In genomic region chr4:123183239-123184056, GRCm38 (mm10) we compare ENCODE assay signal across 8 mouse cellular contexts. TPM values are rescaled to one million over a fixed set of nuclear protein-coding genes. Genes with fewer than 3 reads are reported as not detected.
A peak's percentile ranks its signal among the peaks of the same experiment; 100 is the strongest.
DNase-seq lines count a peak whose midpoint lies in the region; ATAC-seq and TF ChIP-seq lines count a peak whose summit lies in the region.

No protein-coding gene starts in this region.

- H3K27ac ChIP-seq in cerebellum, adult 2 months (ENCODE audit: insufficient read depth, low read length) = no peak overlapping the region
- H3K27ac ChIP-seq in layer of hippocampus, adult 2 months = peak overlapping the region; percentile 97
- no peak overlapping the region for H3K27ac ChIP-seq in liver, postnatal 0 days (ENCODE audit: low read depth)
- H3K27ac ChIP-seq in neural tube, embryonic 13.5 days (replicated peaks) = no peak overlapping the region
- H3K27ac ChIP-seq in stomach, embryonic 16.5 days (ENCODE audit: low read length) = no peak overlapping the region

- TF ChIP-seq CTCF in E14TG2a.4 (conservative IDR thresholded peaks at IDR 0.05; ENCODE audit: low read length) = no peak
- no peak for TF ChIP-seq CTCF in cerebellum, adult 2 months (IDR thresholded peaks at IDR 0.05; ENCODE audit: borderline replicate concordance, insufficient read depth, low read depth, low read length)
- TF ChIP-seq CTCF in layer of hippocampus, adult 2 months (conservative IDR thresholded peaks at IDR 0.05) = 0 out of 2 replicates have a peak, but pooled peaks have one; percentile 6
- no peak for TF ChIP-seq CTCF in liver, postnatal 0 days (IDR thresholded peaks at IDR 0.05; ENCODE audit: low read depth)

- WGBS in cerebellum, adult 2 months = 12% methylated on average over 44 of the region's 44 CpGs
- WGBS in liver, postnatal 0 days (ENCODE audit: insufficient replicate concordance) = 10% methylated on average over 43 of the region's 44 CpGs
- WGBS in neural tube, embryonic 13.5 days = 10% methylated on average over 44 of the region's 44 CpGs
- 10% methylated on average over 44 of the region's 44 CpGs for WGBS in stomach, embryonic 16.5 days

- H3K4me1 ChIP-seq in E14TG2a.4 (replicated peaks; ENCODE audit: low read depth, low read length) = peaks cover 20% of the 10 kb centered on the region
- no peaks in the 10 kb centered on the region; the same call in 1 of the 2 replicates for H3K4me1 ChIP-seq in cerebellum, adult 2 months (ENCODE audit: control insufficient read depth, insufficient read depth, low read length)
- H3K4me1 ChIP-seq in liver, postnatal 0 days (ENCODE audit: insufficient read depth) = peaks cover 13% of the 10 kb centered on the region; the same call in 1 of the 2 replicates
- peaks cover 30% of the 10 kb centered on the region for H3K4me1 ChIP-seq in neural tube, embryonic 13.5 days (replicated peaks)
- peaks cover 10% of the 10 kb centered on the region for H3K4me1 ChIP-seq in stomach, embryonic 16.5 days (ENCODE audit: control insufficient read depth, insufficient read depth, low read length)

- peak overlapping the region; percentile 79 for H3K4me3 ChIP-seq in E14TG2a.4 (replicated peaks; ENCODE audit: low read length)
- H3K4me3 ChIP-seq in cerebellum, adult 2 months (replicated peaks; ENCODE audit: insufficient read depth, low read depth, low read length) = peak overlapping the region; percentile 77
- H3K4me3 ChIP-seq in layer of hippocampus, adult 2 months = peak overlapping the region; percentile 67
- H3K4me3 ChIP-seq in liver, postnatal 0 days (ENCODE audit: low read depth, low read length) = peak overlapping the region; percentile 45
- H3K4me3 ChIP-seq in neural tube, embryonic 13.5 days = peak overlapping the region; percentile 51
- peak overlapping the region; percentile 51 for H3K4me3 ChIP-seq in stomach, embryonic 16.5 days (replicated peaks; ENCODE audit: low read length)

- peak; percentile 17; the same call in 1 of the 2 replicates for TF ChIP-seq POLR2A in cerebellum, adult 2 months (IDR thresholded peaks at IDR 0.05; ENCODE audit: borderline replicate concordance, insufficient read depth, low read length)

- H3K36me3 ChIP-seq in E14TG2a.4 (ENCODE audit: insufficient read depth, low read length) = no peaks in the 10 kb centered on the region
- no peaks in the 10 kb centered on the region for H3K36me3 ChIP-seq in liver, postnatal 0 days (replicated peaks; ENCODE audit: insufficient read depth, low read length)
- no peaks in the 10 kb centered on the region for H3K36me3 ChIP-seq in neural tube, embryonic 13.5 days
- no peaks in the 10 kb centered on the region for H3K36me3 ChIP-seq in stomach, embryonic 16.5 days (ENCODE audit: control insufficient read depth, insufficient read depth, low read length)

- H3K9me3 ChIP-seq in E14TG2a.4 (ENCODE audit: low read length) = no peaks in the 10 kb centered on the region
- H3K9me3 ChIP-seq in liver, postnatal 0 days (ENCODE audit: low read length) = no peaks in the 10 kb centered on the region
- no peaks in the 10 kb centered on the region for H3K9me3 ChIP-seq in neural tube, embryonic 13.5 days
- no peaks in the 10 kb centered on the region for H3K9me3 ChIP-seq in stomach, embryonic 16.5 days (replicated peaks; ENCODE audit: control insufficient read depth, low read length)

- peak; percentile 75 for ATAC-seq in frontal cortex, adult (ENCODE audit: low TSS enrichment)
- peak; percentile 76 to 82 for ATAC-seq in hematopoietic stem cell, adult 5-6 weeks (replicated peaks in 1 of 2; ENCODE audit: insufficient read depth in 1 of 2, low FRiP score in 2 of 2, low TSS enrichment in 1 of 2, low read depth in 1 of 2, poor library complexity in 2 of 2, severe bottlenecking in 2 of 2)
- peak; percentile 54; the same call in 1 of the 2 replicates for ATAC-seq in liver, postnatal 0 days
- ATAC-seq in neural tube, embryonic 13.5 days (ENCODE audit: low read depth) = peak; percentile 92
- peak; percentile 84 for ATAC-seq in stomach, embryonic 16.5 days (ENCODE audit: insufficient read depth, low FRiP score)

- H3K4me2 ChIP-seq in liver, postnatal 0 days (ENCODE audit: low read depth, low read length) = peak overlapping the region; percentile 62
- H3K4me2 ChIP-seq in neural tube, embryonic 13.5 days = peak overlapping the region; percentile 66
- peak overlapping the region; percentile 78 for H3K4me2 ChIP-seq in stomach, embryonic 16.5 days (ENCODE audit: low read depth, low read length)

- no peak for TF ChIP-seq EP300 in liver, postnatal 0 days (IDR thresholded peaks at IDR 0.05; ENCODE audit: low read depth)

- 0 out of 2 replicates have a peak overlapping the region, but pooled peaks have one; percentile 30 for H3K9ac ChIP-seq in liver, postnatal 0 days (replicated peaks)
- H3K9ac ChIP-seq in neural tube, embryonic 13.5 days = peak overlapping the region; percentile 71
- peak overlapping the region; percentile 60 for H3K9ac ChIP-seq in stomach, embryonic 16.5 days (ENCODE audit: low read length)

- peak; percentile 92 to 93 for DNase-seq in cerebellum, adult 2 months
- DNase-seq in layer of hippocampus, adult 2 months (ENCODE audit: low spot score in 2 of 2) = peak; percentile 86 to 92
- DNase-seq in liver, postnatal 0 days = peak; percentile 65

- peaks cover 99% of the 10 kb centered on the region for H3K27me3 ChIP-seq in E14TG2a.4 (ENCODE audit: insufficient read depth, low read length)
- no peaks in the 10 kb centered on the region for H3K27me3 ChIP-seq in cerebellum, adult 2 months (ENCODE audit: control insufficient read depth, insufficient read depth, low read length)
- H3K27me3 ChIP-seq in liver, postnatal 0 days (ENCODE audit: insufficient read depth, low read length) = peaks cover 63% of the 10 kb centered on the region
- peaks cover 73% of the 10 kb centered on the region for H3K27me3 ChIP-seq in neural tube, embryonic 13.5 days
- peaks cover 51% of the 10 kb centered on the region for H3K27me3 ChIP-seq in stomach, embryonic 16.5 days (ENCODE audit: control insufficient read depth, insufficient read depth, low read length)

RNA-seq across cellular contexts. Expression of gene Hpcal4, which starts 0.4 kb away (rescaled TPM):
- polyA plus RNA-seq in cerebellum, adult 2 months (2012; rRNA removed) = 23.9 and 25.7 TPM in 2 replicates
- not detected in 2 replicates for total RNA-seq in hematopoietic stem cell, adult 5-6 weeks (2017)
- total RNA-seq in layer of hippocampus, adult 2 months (2021) = 100 to 1,000 TPM; 493 to 508 TPM
- polyA plus RNA-seq in liver, postnatal 0 days (2015; fragmentation: Nextera tagmentation; extraction: Ambion mirVana) = not detected in 2 replicates
- polyA plus RNA-seq in neural tube, embryonic 13.5 days (2015; fragmentation: Nextera tagmentation; extraction: Ambion mirVana) = 10.4 and 11.2 TPM in 2 replicates
- polyA plus RNA-seq in stomach, embryonic 16.5 days (2015; fragmentation: Nextera tagmentation; extraction: Ambion mirVana) = 3.8 and 4.2 TPM in 2 replicates

RNA-seq across cellular contexts. Expression of gene Nt5c1a, which starts 17.9 kb away (rescaled TPM):
- 9.8 and 12.8 TPM in 2 replicates for polyA plus RNA-seq in cerebellum, adult 2 months (2012; rRNA removed)
- not detected in 2 replicates for total RNA-seq in hematopoietic stem cell, adult 5-6 weeks (2017)
- 10 to 100 TPM; 14.5 to 15.2 TPM for total RNA-seq in layer of hippocampus, adult 2 months (2021)
- polyA plus RNA-seq in liver, postnatal 0 days (2015; fragmentation: Nextera tagmentation; extraction: Ambion mirVana) = not detected in 2 replicates
- not detected in 2 replicates for polyA plus RNA-seq in neural tube, embryonic 13.5 days (2015; fragmentation: Nextera tagmentation; extraction: Ambion mirVana)
- polyA plus RNA-seq in stomach, embryonic 16.5 days (2015; fragmentation: Nextera tagmentation; extraction: Ambion mirVana) = not detected in 2 replicates

RNA-seq across cellular contexts. Expression of gene Ppie, which starts 43.7 kb away (rescaled TPM):
- polyA plus RNA-seq in cerebellum, adult 2 months (2012; rRNA removed) = 24.6 and 25.3 TPM in 2 replicates
- 89.7 and 91.0 TPM in 2 replicates for total RNA-seq in hematopoietic stem cell, adult 5-6 weeks (2017)
- total RNA-seq in layer of hippocampus, adult 2 months (2021) = 10 to 100 TPM; 21.5 to 21.9 TPM
- 25.4 and 26.6 TPM in 2 replicates for polyA plus RNA-seq in liver, postnatal 0 days (2015; fragmentation: Nextera tagmentation; extraction: Ambion mirVana)
- 61.8 and 62.7 TPM in 2 replicates for polyA plus RNA-seq in neural tube, embryonic 13.5 days (2015; fragmentation: Nextera tagmentation; extraction: Ambion mirVana)
- polyA plus RNA-seq in stomach, embryonic 16.5 days (2015; fragmentation: Nextera tagmentation; extraction: Ambion mirVana) = 79.4 and 85.4 TPM in 2 replicates

RNA-seq across cellular contexts. Expression of gene Heyl, which starts 49.9 kb away (rescaled TPM):
- 3.1 and 3.5 TPM in 2 replicates for polyA plus RNA-seq in cerebellum, adult 2 months (2012; rRNA removed)
- not detected in 2 replicates for total RNA-seq in hematopoietic stem cell, adult 5-6 weeks (2017)
- 1 to 10 TPM; 3.1 to 3.3 TPM for total RNA-seq in layer of hippocampus, adult 2 months (2021)
- 0.78 and 0.81 TPM in 2 replicates for polyA plus RNA-seq in liver, postnatal 0 days (2015; fragmentation: Nextera tagmentation; extraction: Ambion mirVana)
- 13.6 and 13.9 TPM in 2 replicates for polyA plus RNA-seq in neural tube, embryonic 13.5 days (2015; fragmentation: Nextera tagmentation; extraction: Ambion mirVana)
- 18.5 and 21.3 TPM in 2 replicates for polyA plus RNA-seq in stomach, embryonic 16.5 days (2015; fragmentation: Nextera tagmentation; extraction: Ambion mirVana)

Comparison
In these comparisons a context has a peak if more than half of its experiments do, and no peak if none do; other contexts are left out.
1. RNA of gene Nt5c1a, which starts 17.9 kb away (polyA plus RNA-seq): 9.8 to 12.8 TPM in cerebellum, adult 2 months; not detected in stomach, embryonic 16.5 days, not detected in liver, postnatal 0 days and not detected in neural tube, embryonic 13.5 days; every median in the first group is over 10 times any median in the second.
2. Peak in every context shown above with its lines, with median percentiles within 50 percentile points of each other: H3K4me3 ChIP-seq, DNase-seq, ATAC-seq, H3K4me2 ChIP-seq and H3K9ac ChIP-seq.